Mouse (Mus musculus) neutrophil, adult 59 days (primary cell): ENCODE results near the gene Itga4. TPM values are rescaled to one million over a fixed set of nuclear protein-coding genes. Genes with fewer than 3 reads are reported as not detected.

Source experiments
- total RNA-seq, 2 experiments: library from RNA; stranded (reverse); gene quantifications; 1 replicate in 1 of 2; 2 replicates in 1 of 2; pipeline ENCODE4 v1.2.4; 2023

Itga4 gene
- 100 to 1,000 TPM; 100 to 115 TPM for total RNA-seq

GRCm38 (mm10) chr2:79255192-79256000 lies at the start of gene Itga4:
Itga4 (plus strand) TSS chr2:79255426.

Other genes with a start within 250 kb of the Itga4 start
- gene Neurod1, start 201.3 kb downstream of the Itga4 start, total RNA-seq: not detected
- gene Cerkl, start 201.4 kb downstream of the Itga4 start, total RNA-seq: 1 to 10 TPM; 1.5 to 2.5 TPM